14 mouse cellular contexts compared by ENCODE assay signal in the genomic region with DNA sequence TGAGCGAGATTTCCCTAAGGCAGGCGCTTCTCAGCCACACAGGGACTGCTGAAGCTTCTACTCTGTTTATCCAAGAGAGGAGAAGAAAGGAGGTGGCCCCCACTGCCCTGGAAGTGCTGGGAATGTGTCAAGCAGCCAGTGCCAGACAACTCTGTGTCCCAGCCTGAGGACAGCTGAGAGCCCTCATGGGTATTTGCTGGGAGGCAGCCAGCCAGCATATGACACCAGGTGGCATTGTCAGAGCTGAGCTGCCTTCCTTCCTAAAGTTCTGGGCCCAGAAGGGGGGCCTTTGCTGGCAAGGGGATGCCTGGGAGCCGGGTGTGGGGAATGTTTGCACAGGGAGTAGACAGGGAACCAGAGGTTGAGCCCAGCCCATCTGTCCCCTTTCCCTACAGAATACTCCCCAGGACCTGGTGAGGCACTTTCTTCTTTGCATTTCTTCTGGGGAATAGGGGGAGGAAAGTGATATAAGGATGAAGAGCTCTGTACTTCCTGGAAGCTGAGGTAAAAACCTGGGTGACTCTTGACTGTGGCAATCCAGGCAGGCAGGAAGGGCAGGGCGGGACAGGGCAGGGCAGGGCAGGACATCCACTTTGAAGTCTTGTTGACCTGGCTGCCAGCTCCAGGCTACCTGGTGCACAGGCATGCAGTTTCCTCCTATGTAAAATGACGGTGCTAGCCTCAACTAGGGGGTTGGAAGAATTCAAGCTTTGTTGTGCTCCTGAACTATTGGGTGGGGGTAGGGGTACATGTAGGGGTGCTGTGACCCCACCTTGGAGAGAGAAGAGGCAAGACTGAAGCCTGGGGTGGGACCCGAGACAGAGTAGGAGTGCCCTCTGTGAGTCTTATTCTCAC. TPM values are rescaled to one million over a fixed set of nuclear protein-coding genes. Genes with fewer than 3 reads are reported as not detected.
DNase-seq lines count a peak whose midpoint lies in the region; ATAC-seq lines count a peak whose summit lies in the region.
"Had no signal": no experiment of that assay in that cellular context is flagged by ENCODE, and none has a peak within 500 bp of the region (broad histone marks: within the 10 kb centered on the region; RNA-seq: fewer than 3 reads in every experiment).

No protein-coding gene starts in this region.

- no peaks in the 10 kb centered on the region for H3K36me3 ChIP-seq in embryonic facial prominence, embryonic 12.5 days
- no peaks in the 10 kb centered on the region for H3K36me3 ChIP-seq in heart, embryonic 14.5 days (ENCODE audit: control insufficient read depth, insufficient read depth, low read length)
- no peaks in the 10 kb centered on the region for H3K36me3 ChIP-seq in forebrain, embryonic 15.5 days
- H3K36me3 ChIP-seq: hindbrain, embryonic 10.5 days had no signal

- H3K27me3 ChIP-seq in embryonic facial prominence, embryonic 12.5 days, result peaks cover 3% of the 10 kb centered on the region; the same call in 1 of the 2 replicates
- no peaks in the 10 kb centered on the region for H3K27me3 ChIP-seq in heart, embryonic 14.5 days (ENCODE audit: control insufficient read depth, insufficient read depth, low read length)
- peaks cover 26% of the 10 kb centered on the region for H3K27me3 ChIP-seq in forebrain, embryonic 15.5 days

- no peaks in the 10 kb centered on the region for H3K9me3 ChIP-seq in embryonic facial prominence, embryonic 12.5 days
- no peaks in the 10 kb centered on the region for H3K9me3 ChIP-seq in heart, embryonic 14.5 days (ENCODE audit: control insufficient read depth, low read length)
- no peaks in the 10 kb centered on the region for H3K9me3 ChIP-seq in forebrain, embryonic 15.5 days
- H3K9me3 ChIP-seq: hindbrain, embryonic 10.5 days; megakaryocyte, embryonic 14.5 days had no signal

- peak; percentile 34 for DNase-seq in left cerebral cortex, postnatal 4 days
- DNase-seq in left cerebral cortex, adult 18-20 months (ENCODE audit: low spot score in 2 of 2), result no peak
- peak; percentile 73 for DNase-seq in lung, postnatal 14 days
- DNase-seq in gastrocnemius, postnatal 36 days, result no peak

- H3K4me1 ChIP-seq in embryonic facial prominence, embryonic 12.5 days, result peaks cover 16% of the 10 kb centered on the region
- peaks cover 15 to 36% of the 10 kb centered on the region in 2 experiments for H3K4me1 ChIP-seq in heart, embryonic 14.5 days (ENCODE audit: control insufficient read depth in 2 of 2, insufficient read depth in 2 of 2, low read length in 2 of 2)
- peaks cover 14% of the 10 kb centered on the region for H3K4me1 ChIP-seq in forebrain, embryonic 15.5 days

- no peak overlapping the region for H3K4me3 ChIP-seq in embryonic facial prominence, embryonic 12.5 days
- no peak overlapping the region for H3K4me3 ChIP-seq in heart, embryonic 14.5 days (ENCODE audit: control insufficient read depth in 1 of 2, insufficient read depth in 1 of 2, low read depth in 1 of 2, low read length in 2 of 2)
- H3K4me3 ChIP-seq in forebrain, embryonic 15.5 days, result no peak overlapping the region
- H3K4me3 ChIP-seq: hindbrain, embryonic 10.5 days; megakaryocyte, embryonic 14.5 days had no signal

- intact Hi-C loops in left cerebral cortex, postnatal 4 days (cut with DNase I), result no loop called here
- intact Hi-C loops in gastrocnemius, postnatal 36 days (cut with DNase I), result no loop called here

- peak overlapping the region; percentile 30; the same call in 1 of the 2 replicates for H3K27ac ChIP-seq in embryonic facial prominence, embryonic 12.5 days
- H3K27ac ChIP-seq in heart, embryonic 14.5 days (replicated peaks in 1 of 2; ENCODE audit: control insufficient read depth in 1 of 2, insufficient read depth in 1 of 2, low read depth in 2 of 2, low read length in 2 of 2), result peak overlapping the region; percentile 14 to 64; a peak in 2 of 4 replicates
- no peak overlapping the region for H3K27ac ChIP-seq in forebrain, embryonic 15.5 days (replicated peaks)
- H3K27ac ChIP-seq: hindbrain, embryonic 10.5 days had no signal

- WGBS in embryonic facial prominence, embryonic 12.5 days, result 45% methylated on average over 6 of the region's 6 CpGs
- WGBS in heart, embryonic 14.5 days, result 35% methylated on average over 6 of the region's 6 CpGs
- 59% methylated on average over 6 of the region's 6 CpGs for WGBS in forebrain, embryonic 15.5 days

- no peak for ATAC-seq in embryonic facial prominence, embryonic 12.5 days (ENCODE audit: insufficient number of reproducible peaks, insufficient read depth, low FRiP score, low TSS enrichment)
- no peak for ATAC-seq in heart, embryonic 14.5 days (ENCODE audit: insufficient number of reproducible peaks, insufficient read depth, low FRiP score, low read depth)
- no peak for ATAC-seq in activated CD4-positive, CD25-positive, alpha-beta regulatory T cell, adult 4 months
- ATAC-seq in forebrain, embryonic 15.5 days (replicated peaks), result no peak

- 0 out of 2 replicates have a peak overlapping the region, but pooled peaks have one; percentile 5 for H3K9ac ChIP-seq in embryonic facial prominence, embryonic 12.5 days
- H3K9ac ChIP-seq in heart, embryonic 14.5 days (ENCODE audit: low read length), result no peak overlapping the region; the same call in 1 of the 2 replicates
- no peak overlapping the region for H3K9ac ChIP-seq in forebrain, embryonic 15.5 days (replicated peaks)

- H3K4me2 ChIP-seq in embryonic facial prominence, embryonic 12.5 days (replicated peaks), result no peak overlapping the region
- H3K4me2 ChIP-seq in heart, embryonic 14.5 days (ENCODE audit: low read length), result no peak overlapping the region
- H3K4me2 ChIP-seq in forebrain, embryonic 15.5 days (replicated peaks), result no peak overlapping the region

RNA-seq across cellular contexts. Expression of gene Agpat2, which starts 3.1 kb away (rescaled TPM):
- total RNA-seq in left cerebral cortex, postnatal 4 days (2021), result 1 to 10 TPM; 2.8 to 3.9 TPM
- total RNA-seq in left cerebral cortex, adult 18-20 months (2021), result 1 to 10 TPM; 1.6 to 2.5 TPM
- 17.0 and 17.8 TPM in 2 replicates for polyA plus RNA-seq in embryonic facial prominence, embryonic 12.5 days (2016; fragmentation: Nextera tagmentation; extraction: Ambion mirVana)
- polyA plus RNA-seq in heart, embryonic 14.5 days (2014; fragmentation: Nextera tagmentation; extraction: Ambion mirVana), result 24.0 and 24.7 TPM in 2 replicates
- 10 to 100 TPM in 1 of 2 experiments, 1 to 10 TPM in 1; 8.2 to 11.0 TPM for polyA plus RNA-seq in activated CD4-positive, CD25-positive, alpha-beta regulatory T cell, adult 4 months (2017; shearing (Covaris generic))
- total RNA-seq in gastrocnemius, postnatal 36 days (2021), result 1 to 10 TPM; 5.6 to 5.9 TPM
- 3.4 and 3.9 TPM in 2 replicates for polyA plus RNA-seq in forebrain, embryonic 15.5 days (2015; fragmentation: Nextera tagmentation; extraction: Ambion mirVana)

RNA-seq across cellular contexts. Expression of gene Gm20532, which starts 20.8 kb away (rescaled TPM):
- total RNA-seq in left cerebral cortex, postnatal 4 days (2021), result not detected
- total RNA-seq in left cerebral cortex, adult 18-20 months (2021), result not detected
- polyA plus RNA-seq in embryonic facial prominence, embryonic 12.5 days (2016; fragmentation: Nextera tagmentation; extraction: Ambion mirVana), result not detected in 2 replicates
- polyA plus RNA-seq in heart, embryonic 14.5 days (2014; fragmentation: Nextera tagmentation; extraction: Ambion mirVana), result not detected in 2 replicates
- not detected for polyA plus RNA-seq in activated CD4-positive, CD25-positive, alpha-beta regulatory T cell, adult 4 months (2017; shearing (Covaris generic))
- not detected for total RNA-seq in gastrocnemius, postnatal 36 days (2021)
- not detected in 2 replicates for polyA plus RNA-seq in forebrain, embryonic 15.5 days (2015; fragmentation: Nextera tagmentation; extraction: Ambion mirVana)
- total RNA-seq: adrenal gland, postnatal 36 days; ES-E14; layer of hippocampus, postnatal 25 days had no signal
- polyA plus RNA-seq: hindbrain, embryonic 10.5 days; thymus, postnatal 0 days had no signal

RNA-seq across cellular contexts. Expression of gene Fam69b, which starts 21.0 kb away (rescaled TPM):
- total RNA-seq in left cerebral cortex, postnatal 4 days (2021), result 10 to 100 TPM; 81.8 to 85.1 TPM
- 10 to 100 TPM; 74.1 to 77.2 TPM for total RNA-seq in left cerebral cortex, adult 18-20 months (2021)
- polyA plus RNA-seq in embryonic facial prominence, embryonic 12.5 days (2016; fragmentation: Nextera tagmentation; extraction: Ambion mirVana), result 66.0 and 75.2 TPM in 2 replicates
- polyA plus RNA-seq in heart, embryonic 14.5 days (2014; fragmentation: Nextera tagmentation; extraction: Ambion mirVana), result 13.3 and 15.2 TPM in 2 replicates
- polyA plus RNA-seq in activated CD4-positive, CD25-positive, alpha-beta regulatory T cell, adult 4 months (2017; shearing (Covaris generic)), result 1 to 10 TPM in 1 of 2 experiments, under 1 TPM in 1; 0.90 to 2.1 TPM
- total RNA-seq in gastrocnemius, postnatal 36 days (2021), result 1 to 10 TPM; 1.6 to 2.3 TPM
- polyA plus RNA-seq in forebrain, embryonic 15.5 days (2015; fragmentation: Nextera tagmentation; extraction: Ambion mirVana), result 111 and 121 TPM in 2 replicates

RNA-seq across cellular contexts. Expression of gene Egfl7, which starts 27.5 kb away (rescaled TPM):
- 10 to 100 TPM; 73.0 to 78.3 TPM for total RNA-seq in left cerebral cortex, postnatal 4 days (2021)
- 10 to 100 TPM; 65.1 to 72.0 TPM for total RNA-seq in left cerebral cortex, adult 18-20 months (2021)
- 97.3 and 101 TPM in 2 replicates for polyA plus RNA-seq in embryonic facial prominence, embryonic 12.5 days (2016; fragmentation: Nextera tagmentation; extraction: Ambion mirVana)
- 161 and 177 TPM in 2 replicates for polyA plus RNA-seq in heart, embryonic 14.5 days (2014; fragmentation: Nextera tagmentation; extraction: Ambion mirVana)
- polyA plus RNA-seq in activated CD4-positive, CD25-positive, alpha-beta regulatory T cell, adult 4 months (2017; shearing (Covaris generic)), result 1 to 10 TPM in 1 of 2 experiments, under 1 TPM in 1; 0.95 to 1.3 TPM
- 10 to 100 TPM; 50.0 to 62.2 TPM for total RNA-seq in gastrocnemius, postnatal 36 days (2021)
- polyA plus RNA-seq in forebrain, embryonic 15.5 days (2015; fragmentation: Nextera tagmentation; extraction: Ambion mirVana), result 46.4 and 56.9 TPM in 2 replicates

Comparison
In these comparisons a context has a peak if more than half of its experiments do, and no peak if none do; other contexts are left out.
1. DNase-seq: peak in left cerebral cortex, postnatal 4 days (single experiment) and lung, postnatal 14 days (single experiment); none in left cerebral cortex, adult 18-20 months (0 of 2) and gastrocnemius, postnatal 36 days (0 of 2).